Mouse (Mus musculus) C2C12 (cell line): ENCODE data around the gene Erbb4.

Experiments used
- CEBPB ChIP-seq: IDR thresholded peaks from one replicate; pipeline ENCODE4 v1.6.1; 2011; ENCODE audit warnings: low read depth, mild to moderate bottlenecking, control low read depth, moderate library complexity
- CTCF ChIP-seq: IDR thresholded peaks from one replicate; pipeline ENCODE4 v1.5.1; 2011; ENCODE audit not compliant: control insufficient read depth, insufficient read depth, insufficient read length
- MAX ChIP-seq: IDR thresholded peaks from one replicate; pipeline ENCODE4 v1.6.1; 2011; ENCODE audit warnings: mild to moderate bottlenecking, control low read depth
- MYOD1 ChIP-seq: IDR thresholded peaks from one replicate; pipeline ENCODE4 v1.6.1; 2011; ENCODE audit warnings: low read depth; ENCODE audit not compliant: control insufficient read depth, insufficient read length

DNA sequence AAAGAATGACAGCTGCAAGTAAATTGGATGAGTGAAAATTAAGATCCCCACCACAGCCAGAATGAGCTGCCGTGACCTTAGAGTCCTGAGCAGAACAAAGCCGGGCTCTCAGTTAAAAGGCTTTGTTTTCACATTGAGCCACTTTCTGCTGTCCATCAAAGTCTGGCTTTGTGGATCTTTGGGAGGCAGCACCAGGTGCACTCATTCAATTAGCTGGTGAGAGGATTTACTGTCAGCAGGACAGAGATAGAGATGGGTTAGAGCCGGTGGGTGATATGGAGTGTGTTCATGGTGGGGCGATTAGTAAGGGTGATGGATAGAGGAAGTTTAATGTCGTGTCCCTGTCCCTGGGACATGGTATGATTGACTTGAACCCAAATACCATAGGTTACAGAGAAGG is 1060.7 kb downstream of the Erbb4 start:
- TF ChIP-seq CTCF (no peak), MYOD1 (no peak), MAX (no peak), CEBPB (no peak)
